Mouse (Mus musculus) natural killer cell, adult 2 months (primary cell): ENCODE results near the gene Kank4.
"Not testable (repeated sequence)": the region's sequence is repeated elsewhere in the genome, so short reads cannot be mapped to it uniquely, and the experiment has no call there.

Experiments
- DNase-seq, 2 experiments: peaks; one replicate each; pipeline ENCODE4 v3.0.0; 2022; ENCODE audit warnings: low spot score in 2 of 2

Kank4 gene

DNA sequence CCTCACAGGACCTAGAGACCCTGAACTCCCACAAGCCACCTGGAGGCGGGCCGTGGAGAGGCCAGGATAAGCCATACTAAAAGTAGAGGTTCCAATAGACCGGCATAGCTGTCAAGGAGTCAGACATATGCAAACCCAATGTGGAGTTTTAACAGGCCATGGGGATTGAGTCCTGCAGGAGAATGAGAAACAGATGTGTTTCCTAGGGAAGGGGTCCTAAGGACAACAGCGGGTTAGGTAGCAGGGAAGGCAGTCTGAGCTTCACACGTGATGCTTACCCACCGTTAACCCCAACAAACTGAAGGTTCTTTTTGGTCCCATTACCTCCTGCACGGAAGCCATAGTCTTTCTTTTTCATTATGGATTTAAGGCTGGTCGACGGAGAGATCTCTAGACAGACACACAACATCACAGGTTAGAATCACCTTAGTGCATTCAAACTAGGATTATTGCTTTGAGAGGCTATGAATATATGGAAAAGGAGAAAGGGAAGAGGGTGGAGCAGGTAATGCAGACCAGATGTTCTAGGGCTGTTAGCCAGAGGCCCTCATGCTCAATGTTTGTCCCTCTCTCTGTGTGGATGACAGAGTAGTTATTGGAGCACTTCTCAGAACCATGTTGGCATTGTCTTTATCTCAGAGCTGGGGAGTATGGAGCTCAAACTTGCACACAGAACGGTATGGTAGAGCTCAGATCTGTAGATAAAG lies 40.5 kb downstream of the Kank4 start:
- no peak for DNase-seq

DNA sequence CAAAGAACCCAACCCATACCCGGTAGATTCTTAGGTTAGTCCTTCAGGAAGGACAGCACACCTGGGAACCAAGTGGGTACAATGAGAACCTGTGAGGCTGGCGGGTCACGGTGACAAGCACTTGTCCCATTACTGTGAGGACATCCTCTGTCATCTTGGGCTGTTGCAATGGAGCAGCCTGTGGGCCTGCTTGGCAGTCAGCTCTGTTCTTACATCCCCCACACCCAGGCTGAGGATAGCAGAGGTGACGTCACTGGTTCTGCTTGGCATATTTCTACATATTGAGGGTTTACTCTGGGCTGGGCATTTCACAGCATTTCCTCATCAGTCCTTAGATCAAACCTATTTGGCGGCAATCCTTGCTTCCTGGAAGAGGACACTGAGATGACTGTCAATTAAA lies 43.6 kb downstream of the Kank4 start:
- DNase-seq: no peak

DNA sequence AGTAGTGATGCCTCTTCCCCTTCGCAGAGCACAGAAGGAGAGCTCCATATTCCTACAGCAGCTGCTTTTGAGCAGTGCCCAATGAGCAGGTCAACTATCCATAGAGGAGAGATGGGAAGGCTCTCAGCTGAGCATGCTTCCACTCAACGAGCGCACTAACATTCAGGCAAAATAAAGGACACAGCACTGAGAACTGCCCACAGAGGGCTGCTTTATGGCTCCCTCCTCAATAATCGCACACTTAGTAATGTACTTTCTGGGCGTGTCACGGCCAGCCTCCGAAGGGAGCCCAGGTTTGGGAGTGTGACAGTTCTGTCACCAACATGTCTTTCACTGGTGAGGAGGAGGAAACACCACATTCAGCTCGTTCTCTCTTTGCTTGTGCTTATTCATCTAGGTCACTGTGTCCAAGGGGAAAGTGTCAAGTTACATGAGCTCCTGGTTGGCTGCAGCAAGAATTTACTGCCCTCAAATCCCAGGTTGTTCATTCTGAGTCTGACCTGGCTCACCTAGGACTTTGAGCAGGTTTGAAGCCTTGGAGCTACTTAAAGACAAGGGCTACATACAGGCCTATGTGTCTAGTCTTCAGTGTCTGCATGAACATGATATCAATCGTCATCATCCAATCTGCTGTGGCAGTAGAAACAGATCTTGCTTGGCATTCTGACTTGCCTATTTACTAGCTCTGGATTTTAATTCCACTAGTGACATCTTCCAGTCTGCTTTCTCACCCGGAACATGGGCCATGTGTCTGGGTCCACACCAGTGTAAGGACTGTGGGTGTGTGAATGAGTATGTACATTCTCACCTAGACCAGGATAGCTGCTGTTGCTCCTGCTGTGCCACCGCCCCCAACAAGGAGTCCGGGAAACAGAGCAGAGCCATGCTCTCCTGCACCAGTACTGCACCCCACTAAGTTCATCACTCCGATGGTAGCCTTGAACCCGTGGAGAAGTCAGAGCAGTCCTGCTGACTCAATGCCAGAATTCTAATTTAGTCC lies 49.9 kb downstream of the Kank4 start:
- DNase-seq: no peak

DNA sequence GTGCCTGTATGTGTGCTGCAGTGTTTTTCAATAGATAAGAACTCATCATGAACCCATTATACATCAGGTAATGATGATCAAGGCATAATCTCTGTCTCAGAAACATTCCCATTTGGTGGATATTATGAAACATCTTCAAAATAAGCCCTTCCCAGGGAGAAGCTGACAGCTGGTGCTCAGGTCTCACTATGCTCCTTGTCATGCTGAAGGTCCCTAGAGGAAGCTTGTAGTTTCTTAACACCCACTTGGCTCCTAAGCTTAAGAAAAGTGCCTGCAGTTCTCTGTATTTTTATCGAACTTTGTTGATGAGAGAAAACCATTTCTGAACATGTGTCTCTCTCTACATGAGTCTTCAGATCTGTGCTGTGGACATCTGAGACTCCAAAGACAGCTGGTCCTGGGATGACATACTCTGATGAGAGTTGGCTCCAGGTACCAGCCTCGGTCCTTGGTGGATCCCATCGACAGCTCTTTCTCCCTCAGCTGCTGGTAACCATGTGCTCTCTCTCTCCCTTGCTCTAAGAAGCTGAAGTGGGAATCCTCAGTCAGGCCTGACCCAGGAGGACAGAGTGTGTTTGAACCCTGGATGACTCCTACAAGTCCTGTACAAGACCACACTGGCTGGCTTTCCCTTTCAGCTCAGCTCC lies 58.3 kb downstream of the Kank4 start:
- DNase-seq: no peak

DNA sequence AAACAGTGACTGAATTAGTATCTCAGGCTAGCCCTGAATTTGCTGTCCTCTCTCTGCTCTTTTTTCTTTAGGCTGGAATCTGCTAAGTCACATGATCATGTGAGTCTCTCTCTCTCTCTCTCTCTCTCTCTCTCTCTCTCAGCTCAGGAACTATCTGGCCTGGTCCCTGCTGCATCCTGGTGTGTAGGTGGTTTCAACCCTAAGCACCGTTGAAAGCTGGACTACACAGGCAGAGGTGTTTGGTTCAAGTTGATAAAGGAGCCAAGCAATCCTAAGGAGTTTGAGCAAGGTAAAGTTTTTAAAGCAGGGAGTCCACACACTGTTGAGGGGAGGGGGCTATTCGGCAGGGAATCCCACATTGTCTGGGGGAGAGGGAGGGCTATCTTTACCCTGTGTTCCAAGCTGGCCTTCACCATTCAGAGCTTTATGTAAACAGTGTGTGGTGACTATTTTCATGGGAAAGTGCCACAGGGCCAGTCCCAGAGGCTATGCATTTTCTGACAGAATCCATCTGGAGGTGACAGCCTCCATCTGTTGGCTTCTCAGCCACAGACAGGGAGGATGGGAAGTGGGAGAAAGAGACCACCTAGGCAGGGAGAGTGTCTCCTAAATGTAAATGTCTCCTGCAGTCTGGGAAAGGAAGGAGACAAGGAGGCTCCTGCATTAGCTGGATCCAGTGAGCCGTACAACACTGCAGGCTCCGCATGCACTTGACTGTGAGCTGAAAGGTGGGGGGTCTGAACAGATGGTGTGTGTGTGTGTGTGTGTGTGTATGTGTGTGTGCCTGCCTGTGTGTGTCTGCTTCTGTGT lies 59.1 kb downstream of the Kank4 start:
- DNase-seq: no peak

DNA sequence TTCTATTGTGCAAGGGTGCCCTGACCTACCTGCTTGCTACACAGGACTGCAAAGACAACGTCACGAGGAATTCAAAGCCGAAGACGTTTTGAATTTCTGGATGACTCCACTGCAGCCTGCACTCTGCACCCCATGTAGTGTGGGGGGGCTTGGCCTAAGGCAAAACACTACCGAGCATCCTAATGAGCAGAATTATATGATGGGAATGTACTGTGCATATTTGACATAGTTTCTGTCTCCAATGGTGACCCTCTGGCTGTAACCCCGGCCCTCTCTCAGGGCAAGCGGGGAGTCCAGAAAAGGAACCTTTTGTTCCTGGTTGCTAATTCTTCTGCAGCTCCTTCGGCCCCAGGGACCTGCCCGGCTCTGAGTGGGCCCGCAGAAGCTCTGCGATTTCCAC lies 61.2 kb downstream of the Kank4 start:
- no peak for DNase-seq

DNA sequence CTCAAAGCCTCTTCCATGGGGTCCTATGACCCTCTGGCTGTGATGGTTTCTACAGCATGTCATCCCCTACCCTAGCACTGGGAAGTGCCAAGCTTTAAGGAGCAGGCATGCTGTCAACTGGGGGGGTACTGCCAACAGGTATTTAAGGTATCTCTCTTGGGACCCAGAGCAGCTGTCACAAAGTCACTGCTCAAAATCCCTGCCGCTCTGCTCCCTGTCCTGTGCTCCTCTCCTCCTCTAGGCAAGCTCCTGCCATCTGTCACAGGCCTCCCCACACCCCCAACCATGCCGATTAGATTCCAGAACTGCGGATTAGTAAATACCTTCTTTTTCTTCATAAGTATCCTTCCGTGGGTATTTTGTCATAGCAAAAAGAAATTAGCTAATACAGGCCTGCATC lies 62.9 kb downstream of the Kank4 start:
- no peak for DNase-seq

DNA sequence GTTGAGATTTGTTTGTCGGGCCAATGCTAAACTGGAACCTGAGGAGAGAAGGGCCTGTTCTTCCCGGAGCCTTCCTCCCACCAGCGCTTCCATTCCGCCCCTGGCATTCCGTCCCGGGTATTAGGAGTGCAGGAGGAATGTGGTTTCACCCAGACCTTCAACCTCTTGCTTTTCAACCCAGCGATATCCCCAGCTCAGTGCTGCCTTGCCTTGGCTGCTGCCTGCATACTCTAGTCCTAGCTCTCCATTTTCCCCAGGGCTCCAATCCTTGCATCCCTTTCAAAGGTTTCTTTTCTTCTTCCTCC lies 73.5 kb downstream of the Kank4 start:
- no peak for DNase-seq

DNA sequence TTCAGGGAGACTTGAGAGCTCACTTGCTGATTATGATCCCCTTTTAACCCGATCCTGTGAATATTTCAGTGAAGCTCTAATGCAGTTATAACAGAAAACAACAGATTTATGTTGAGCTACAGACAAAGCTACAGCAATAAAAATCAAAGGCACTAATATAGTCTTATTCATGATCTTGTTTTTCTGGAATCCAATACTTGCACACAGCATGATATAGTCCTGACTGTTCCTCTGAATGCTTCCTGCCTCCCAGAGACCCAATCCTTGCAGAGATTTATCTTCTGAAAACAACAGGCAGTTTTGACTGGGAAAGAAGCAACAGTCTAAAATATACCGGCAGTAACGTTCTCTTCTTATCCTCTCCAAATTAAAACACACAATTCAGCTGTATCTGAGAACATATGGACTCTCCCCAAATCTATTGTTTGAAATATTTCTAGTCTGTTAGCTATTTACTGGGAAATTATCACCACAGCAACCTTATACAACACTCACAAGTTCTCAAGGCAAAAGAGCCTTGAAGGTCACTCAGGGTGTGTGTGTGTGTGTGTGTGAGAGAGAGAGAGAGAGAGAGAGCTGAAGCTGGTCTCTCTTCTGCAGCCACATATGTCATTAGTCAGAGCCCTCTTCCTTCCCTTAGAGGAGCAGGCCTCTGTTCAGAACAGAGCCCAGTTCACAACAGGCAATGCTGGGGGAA lies 74.0 kb downstream of the Kank4 start:
- DNase-seq: no peak

DNA sequence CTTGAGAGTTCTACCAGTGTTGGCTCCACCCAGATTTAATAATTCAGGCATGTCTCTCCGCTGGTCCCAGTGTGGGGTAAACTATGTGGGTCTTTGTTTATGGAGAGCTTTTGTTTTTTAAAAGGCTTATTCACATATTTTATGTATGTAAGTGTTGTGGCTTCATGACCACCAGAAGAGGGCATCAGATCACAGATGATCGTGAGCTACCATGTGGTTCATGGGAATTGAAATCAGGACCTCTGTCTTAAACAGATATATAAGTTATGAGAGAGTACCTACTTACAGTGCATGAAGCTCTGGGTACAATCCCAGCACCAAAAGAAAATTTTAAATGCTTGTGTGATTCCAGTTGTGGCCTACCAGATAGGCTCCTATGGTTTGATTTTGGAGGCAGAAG lies 77.6 kb downstream of the Kank4 start:
- DNase-seq: no peak

DNA sequence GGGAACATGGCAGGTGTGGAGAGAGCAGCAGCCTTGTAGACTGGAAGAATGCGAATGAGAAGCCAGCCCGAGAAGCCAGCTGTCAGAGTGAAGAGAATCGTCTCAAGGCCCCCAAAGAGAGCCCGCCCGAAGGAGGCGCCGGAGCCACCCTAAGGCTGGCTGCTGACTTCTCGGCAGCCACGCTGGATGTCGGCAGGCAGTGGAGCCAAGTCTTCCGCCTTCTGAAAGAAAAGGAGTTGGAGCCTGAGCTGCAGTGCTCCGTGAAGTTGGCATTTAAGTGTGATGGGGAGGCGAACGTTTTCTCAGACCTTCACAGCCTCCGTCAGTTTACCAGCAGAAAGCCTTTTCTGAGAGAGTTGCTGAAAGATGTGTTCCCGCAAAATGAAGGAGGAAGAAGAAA lies 83.7 kb downstream of the Kank4 start:
- no peak for DNase-seq

DNA sequence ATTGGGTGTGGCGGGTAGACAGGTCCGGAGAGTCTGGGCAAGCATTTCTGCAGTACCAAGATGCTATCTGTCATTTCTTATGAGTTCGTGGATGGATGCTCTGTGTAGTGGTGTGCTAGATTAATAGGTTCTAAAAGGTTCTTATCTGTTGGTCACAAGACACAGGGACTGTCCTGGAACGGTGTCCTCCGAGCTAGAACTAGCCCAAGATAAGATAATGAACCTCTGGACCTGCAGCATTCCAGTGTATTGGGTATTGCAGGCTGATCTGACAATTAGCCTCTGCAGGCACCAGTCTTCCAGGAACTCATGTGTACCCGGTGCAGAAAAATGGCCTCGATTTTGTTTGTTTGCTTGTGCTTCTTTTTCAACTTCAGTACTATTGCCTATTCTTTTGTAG lies 88.6 kb downstream of the Kank4 start:
- DNase-seq: no peak

DNA sequence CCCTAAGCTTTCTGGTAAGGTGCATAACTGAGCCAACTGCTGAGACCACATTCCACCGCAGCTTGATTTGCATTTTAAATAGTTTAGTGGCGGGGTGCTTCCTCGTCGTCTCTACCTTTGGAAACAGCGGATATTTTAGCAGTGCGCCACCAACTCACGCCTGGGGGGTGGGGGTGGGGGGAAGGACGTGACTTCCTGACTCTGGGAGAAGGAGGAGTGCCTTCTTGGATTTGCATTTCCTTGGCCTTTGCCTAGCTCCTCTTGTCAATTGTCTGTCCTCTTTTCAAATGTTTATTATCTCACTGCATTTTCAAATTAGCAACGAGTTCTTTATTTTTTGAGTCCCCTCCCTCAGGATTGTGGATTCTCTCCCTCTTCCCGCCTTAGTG lies 89.4 kb downstream of the Kank4 start:
- DNase-seq: no peak

DNA sequence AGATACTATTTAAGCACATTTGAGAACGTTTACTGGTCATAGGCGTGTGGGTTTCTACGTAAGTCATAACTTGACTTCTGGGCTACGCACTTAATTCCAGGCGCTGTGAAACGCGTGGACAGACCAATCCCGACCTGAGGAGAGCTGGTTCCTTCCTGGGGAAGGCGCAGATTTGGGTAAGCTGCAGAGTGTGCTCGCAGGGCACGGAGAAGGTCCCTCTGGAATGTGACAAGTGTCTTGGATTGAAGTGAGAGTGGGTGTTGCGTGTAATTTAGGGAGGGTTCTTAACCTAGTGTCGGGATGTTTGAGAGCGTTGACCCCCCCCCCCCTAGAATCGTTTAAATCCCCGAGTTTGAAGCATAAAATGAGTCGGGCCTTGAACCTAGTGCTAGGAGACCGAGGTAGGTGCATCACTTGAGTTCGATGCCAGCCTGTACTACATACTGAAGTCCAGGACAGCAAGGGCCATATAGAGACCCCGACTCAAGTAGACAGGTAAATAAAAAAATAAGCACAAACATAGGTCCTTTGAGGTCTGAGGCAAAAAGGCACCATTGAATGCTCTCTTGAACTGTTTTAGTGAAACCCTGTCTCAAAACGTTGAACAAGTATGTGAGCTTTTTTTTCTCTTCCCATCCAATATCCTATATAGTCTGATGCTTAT lies 89.9 kb downstream of the Kank4 start:
- DNase-seq: no peak

DNA sequence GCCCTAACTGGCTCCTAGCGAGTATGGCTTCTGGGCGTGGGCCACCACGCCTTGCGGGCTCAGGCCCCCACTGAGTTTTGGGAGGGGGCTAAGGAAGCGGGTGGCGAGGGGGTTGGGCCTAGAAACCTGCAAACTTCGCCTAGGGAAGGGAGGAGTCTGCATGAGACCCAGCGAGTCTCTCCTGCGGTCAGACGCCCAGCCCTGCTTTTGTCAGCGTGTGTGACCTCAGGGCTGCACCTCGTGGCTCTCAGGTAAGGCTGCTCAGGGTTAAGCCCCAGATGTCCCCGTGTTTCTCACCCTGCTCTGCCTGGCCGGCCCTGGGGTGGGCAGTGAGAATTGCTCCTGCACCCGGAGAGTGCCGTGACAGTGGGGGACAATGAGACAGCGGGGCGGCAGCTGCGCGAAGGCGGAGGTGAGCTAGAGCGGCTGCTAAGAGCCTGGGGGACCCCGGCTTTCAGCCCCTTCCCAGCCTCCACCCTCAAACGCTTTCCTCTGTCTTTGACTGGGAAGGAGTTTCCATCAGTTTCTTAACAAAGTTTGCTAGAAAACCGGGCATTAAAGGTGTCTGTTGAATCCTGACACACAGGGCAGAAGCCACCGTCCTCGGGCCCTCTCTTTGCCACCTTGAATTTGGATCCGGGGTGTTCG lies 90.6 kb downstream of the Kank4 start, which contains the start of gene L1td1:
L1td1 (plus strand) TSS at position 145 of the 648 bp plus-strand sequence.
- DNase-seq: no peak

DNA sequence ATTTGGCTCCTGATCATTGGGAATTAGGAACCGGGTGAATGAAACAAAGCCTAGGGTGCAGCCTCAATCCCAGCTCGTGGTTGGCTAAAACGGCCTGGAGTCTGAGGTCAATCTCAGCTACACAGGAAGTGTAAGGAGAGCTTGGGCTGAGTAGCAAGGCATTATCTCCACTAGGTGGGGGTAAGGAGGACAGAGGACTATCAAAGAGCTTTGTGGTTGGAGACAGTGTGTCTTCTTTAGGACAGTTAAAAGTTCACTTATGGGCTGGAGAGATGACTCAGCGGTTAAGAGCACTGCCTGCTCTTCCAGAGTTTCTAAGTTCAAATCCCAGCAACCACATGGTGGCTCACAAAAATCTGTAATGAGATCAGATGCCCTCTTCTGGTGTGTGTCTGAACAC lies 91.9 kb downstream of the Kank4 start:
- no peak for DNase-seq

DNA sequence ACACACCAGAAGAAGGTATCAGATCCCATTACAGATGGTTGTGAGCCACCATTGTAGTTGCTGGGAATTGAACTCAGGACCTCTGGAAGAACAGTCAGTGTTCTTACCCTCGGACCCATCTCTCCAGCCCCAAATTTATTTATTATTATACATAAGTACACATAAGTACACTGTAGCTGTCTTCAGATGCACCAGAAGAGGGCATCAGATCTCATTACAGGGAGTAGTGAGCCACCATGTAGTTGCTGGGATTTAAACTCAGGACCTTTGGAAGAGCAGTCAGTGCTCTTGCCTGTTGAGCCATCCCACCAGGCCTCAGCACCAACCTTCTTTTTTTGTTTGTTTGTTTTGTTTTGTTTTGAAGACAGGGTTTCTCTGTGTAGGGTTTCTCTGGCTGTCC lies 92.7 kb downstream of the Kank4 start:
- DNase-seq: not testable (repeated sequence)

DNA sequence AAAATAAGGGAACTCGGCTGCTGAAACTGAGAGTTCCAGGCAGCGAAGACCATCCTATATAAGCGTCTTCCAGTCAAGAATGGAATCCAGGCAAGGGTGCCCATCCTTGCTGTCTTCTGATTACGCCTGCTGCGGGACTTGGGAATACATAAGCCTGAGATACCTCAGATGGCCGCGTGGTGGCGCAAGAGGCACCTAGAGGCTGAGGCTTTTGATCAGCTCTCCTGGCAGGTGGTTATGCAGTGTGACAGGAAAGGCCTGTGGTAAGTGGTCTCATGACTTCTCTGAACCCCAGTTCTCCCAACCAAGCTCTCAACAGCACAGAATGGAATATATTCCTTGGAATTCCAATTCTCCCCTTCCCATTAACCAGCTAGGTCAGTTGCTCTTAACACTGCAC lies 94.9 kb downstream of the Kank4 start:
- peak; percentile 18 to 28 for DNase-seq

DNA sequence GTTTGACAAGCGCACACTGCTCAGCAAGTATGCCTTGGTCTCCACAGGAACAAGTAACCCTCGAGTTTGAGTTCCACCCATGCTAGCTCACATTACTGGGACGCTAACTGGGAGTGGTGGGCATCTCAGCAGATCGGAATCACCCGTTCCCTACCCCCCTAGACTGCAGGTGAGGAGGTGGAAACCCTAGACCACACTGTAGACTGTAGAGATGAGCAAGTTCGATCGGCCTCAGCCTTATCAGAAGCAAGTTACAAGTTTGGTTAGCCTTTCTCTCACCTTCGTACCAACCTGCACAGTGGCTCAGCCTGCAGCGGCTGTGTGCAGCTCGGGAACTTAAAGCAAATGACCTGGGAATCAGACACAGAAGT lies 98.8 kb downstream of the Kank4 start:
- DNase-seq: no peak
